Mouse (Mus musculus) brain, embryonic 14.5 days (tissue): Measurements from ENCODE around the gene Zfp281.

Experiments
- CTCF ChIP-seq: fragments of 200-500 bp; IDR thresholded peaks from 2 replicates; pipeline ENCODE4 v1.5.1; 2012; ENCODE audit warnings: inconsistent platforms, mild to moderate bottlenecking, moderate library complexity, borderline replicate concordance; ENCODE audit not compliant: insufficient read depth, insufficient read length; ENCODE audit errors: extremely low read depth
- POLR2A ChIP-seq: fragments of 200-500 bp; IDR thresholded peaks from 2 replicates; pipeline ENCODE4 v1.6.1; 2012; ENCODE audit warnings: mild to moderate bottlenecking, inconsistent platforms, borderline replicate concordance; ENCODE audit not compliant: poor library complexity, insufficient read depth, insufficient read length, severe bottlenecking; ENCODE audit errors: extremely low read depth

- TF ChIP-seq CTCF (no peak), POLR2A (no peak)
Observed at GRCm38 (mm10) chr1:136580266-136580665, 44.4 kb upstream of the Zfp281 start.
